Mouse (Mus musculus): ENCODE results near the gene Gys2.

Gene Gys2

DNA sequence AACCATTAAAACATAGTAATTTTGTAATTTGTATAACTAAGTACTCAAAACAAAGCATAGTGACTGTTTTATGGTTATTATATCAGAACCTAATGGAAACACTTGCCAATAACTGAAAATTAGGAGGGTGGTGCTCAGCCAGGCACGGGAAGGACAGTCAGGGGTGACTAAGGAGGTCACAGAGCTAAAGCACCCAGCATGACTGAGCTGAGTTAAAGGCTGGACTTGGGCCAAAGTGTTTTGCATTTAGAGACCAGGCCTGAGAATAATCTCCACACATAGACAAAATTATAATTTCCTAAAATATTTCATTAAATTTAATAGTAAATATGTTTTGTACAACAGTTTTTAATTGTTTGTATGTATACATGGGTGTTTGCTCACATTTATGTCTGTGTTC, 95.8 kb downstream of the Gys2 start:
- DNase-seq (ENCODE audit: low read depth, low spot score) = no peak
